Mouse (Mus musculus): Measurements from ENCODE around the gene Add3. TPM values are rescaled to one million over a fixed set of nuclear protein-coding genes. Genes with fewer than 3 reads are reported as not detected.

Add3 gene
- total RNA-seq, 2 experiments from 2014 or later, result 50.2 to 53.3 TPM

DNA sequence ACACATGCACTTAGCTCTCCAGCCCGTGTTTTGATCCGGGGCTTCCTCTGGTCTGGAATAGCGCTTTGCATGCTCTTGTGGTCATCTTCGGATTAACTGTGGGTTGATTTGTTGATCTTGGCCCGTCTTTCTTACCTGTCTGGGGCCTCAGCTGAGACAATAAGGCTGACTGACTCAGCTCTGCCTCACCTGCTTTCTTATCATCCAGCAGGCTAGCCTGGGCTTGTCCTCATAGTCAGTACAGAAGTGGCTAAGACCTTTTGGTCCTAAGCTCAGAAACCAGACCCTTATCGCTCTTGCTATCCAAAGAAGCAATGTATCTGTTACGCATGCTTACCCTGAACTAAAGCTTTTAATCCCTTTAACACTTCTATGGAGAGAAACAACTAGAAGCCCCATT is 143.5 kb downstream of the Add3 start:
- no peak for DNase-seq (ENCODE audit: low spot score)
- intact Hi-C loops (cut with DNase I), result no loop called here

DNA sequence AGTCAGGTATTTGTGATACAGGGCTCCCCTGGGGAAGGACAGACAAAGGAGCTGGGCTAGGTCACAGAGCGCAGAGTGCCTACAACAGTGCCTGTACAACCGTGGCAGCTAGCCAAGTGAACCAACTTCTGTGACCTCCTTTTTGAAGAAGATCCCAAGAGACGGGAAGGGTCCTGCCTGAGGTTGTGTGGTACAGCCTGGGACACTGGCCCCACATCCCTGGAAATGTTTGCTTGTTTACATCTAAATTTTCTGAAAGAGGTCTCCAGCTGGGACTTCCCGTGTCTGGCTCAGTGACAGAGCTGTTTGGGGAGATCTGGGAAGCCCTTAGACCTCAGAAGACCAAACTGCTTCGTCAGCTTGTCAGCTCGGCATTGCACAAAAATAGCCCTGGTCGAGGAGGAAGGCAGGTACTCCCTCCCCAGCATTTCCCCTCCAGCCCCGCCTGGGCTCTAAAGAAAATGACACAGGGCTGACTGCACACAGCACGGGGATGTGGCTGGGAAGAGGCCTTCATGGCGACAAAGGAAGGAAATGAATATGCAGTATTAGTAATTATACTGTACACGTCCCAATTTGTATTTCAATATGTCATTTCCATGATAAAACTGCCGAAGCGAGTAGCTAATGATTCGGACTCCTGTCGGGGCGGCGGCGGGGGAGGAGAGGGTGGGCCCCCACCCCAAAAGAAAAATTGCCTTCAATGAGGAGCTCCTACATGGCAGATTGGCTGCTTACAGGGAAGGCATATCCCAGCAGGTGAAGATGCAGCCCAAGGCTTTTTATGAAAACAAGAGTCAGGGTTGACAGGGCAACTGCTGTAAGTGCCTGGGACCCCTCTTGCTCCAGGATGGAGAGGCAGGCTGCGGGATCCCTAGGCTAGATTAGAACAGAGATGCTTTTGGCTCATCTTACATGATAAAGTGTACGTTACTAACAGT is 144.3 kb downstream of the Add3 start:
- peak; percentile 16 for DNase-seq (ENCODE audit: low spot score)
- intact Hi-C loops (cut with DNase I), result no loop called here

DNA sequence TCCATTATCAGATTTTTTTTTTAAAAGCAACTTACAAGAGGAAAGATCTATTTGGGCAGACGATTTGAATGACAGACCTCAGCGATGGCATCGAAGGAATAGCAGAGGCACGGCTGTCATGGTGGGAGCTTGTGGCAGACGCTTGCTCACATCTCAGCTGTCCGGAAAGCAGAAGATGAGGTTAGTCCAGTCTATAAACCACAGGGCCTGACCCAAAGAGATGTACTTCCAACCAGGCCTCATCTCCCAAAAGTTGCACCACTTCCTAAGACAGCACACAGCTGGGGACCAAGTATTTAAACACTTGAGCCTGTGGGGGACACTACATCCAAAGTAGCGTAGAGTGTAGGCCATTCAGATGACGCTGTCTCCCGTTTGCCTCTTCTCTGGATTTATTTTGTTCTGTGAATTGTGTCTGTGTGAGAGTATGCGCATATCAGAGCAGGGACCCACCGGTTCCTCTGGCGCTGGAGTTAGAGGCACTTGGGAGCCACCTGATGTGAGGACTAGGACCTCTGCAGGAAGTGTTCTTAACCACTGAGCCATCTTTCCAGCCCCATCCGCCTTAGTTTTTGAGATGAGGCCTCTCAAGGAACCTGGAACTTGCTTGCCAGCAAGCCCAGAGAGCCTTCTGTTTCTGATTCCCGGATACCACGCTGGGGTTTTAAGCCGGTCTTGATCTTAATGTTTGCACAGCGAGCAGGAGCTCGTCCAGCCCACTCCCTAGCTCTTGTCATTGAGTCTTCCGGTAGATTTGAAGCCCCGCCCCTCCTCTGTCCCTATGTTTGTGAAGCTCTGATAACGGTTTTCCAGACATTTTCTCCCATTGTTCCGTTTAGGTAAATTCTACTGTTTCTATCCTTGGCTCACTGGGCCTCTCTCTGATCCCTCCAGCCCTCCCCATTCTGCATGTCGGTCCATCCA is 156.3 kb downstream of the Add3 start:
- intact Hi-C loops (cut with DNase I), result no loop called here
- no peak for DNase-seq (ENCODE audit: low spot score)

Other genes starting within 250 kb of the Add3 start
- 10 to 100 TPM; 80.0 to 90.6 TPM for gene Xpnpep1, start 100.2 kb upstream of the Add3 start, total RNA-seq (2021)
- 10 to 100 TPM; 41.8 to 44.4 TPM for gene Mxi1, start 170.1 kb downstream of the Add3 start, total RNA-seq (2021)
- not detected for gene Gm10197, start 231.3 kb downstream of the Add3 start, total RNA-seq (2021)

Measured in heart, postnatal 25 days (tissue).